Mouse (Mus musculus) embryonic facial prominence, embryonic 13.5 days (tissue): ENCODE measurements at regions not wholly inside any gene's neighbourhood (a gene's known extent, or its start where the extent isn't known, plus 50 kb on each side); places are given as distances from the start of the nearest gene placed in this dataset.

ENCODE experiments used
- ATAC-seq: fragments of 200-750 bp; cut with Nextera tagmentation; 2 replicates; pipeline ENCODE4 v1.8.0; 2017; ENCODE audit warnings: low read depth; ENCODE audit not compliant: insufficient number of reproducible peaks, insufficient read depth, low FRiP score, low TSS enrichment
- H3K27ac ChIP-seq: fragments of 300-500 bp; sonication (generic); 2 replicates; pipeline ENCODE4 v1.5.1; 2015; ENCODE audit warnings: moderate library complexity, mild to moderate bottlenecking, inconsistent platforms
- H3K27me3 ChIP-seq: fragments of 300-500 bp; sonication (generic); 2 replicates; pipeline ENCODE4 v1.6.1; 2015; ENCODE audit warnings: mild to moderate bottlenecking, inconsistent platforms
- H3K36me3 ChIP-seq: fragments of 300-500 bp; sonication (generic); 2 replicates; pipeline ENCODE4 v1.6.1; 2015; ENCODE audit warnings: mild to moderate bottlenecking, inconsistent platforms
- H3K4me1 ChIP-seq: fragments of 300-500 bp; sonication (generic); 2 replicates; pipeline ENCODE4 v1.6.1; 2015; ENCODE audit warnings: inconsistent platforms
- H3K4me2 ChIP-seq: fragments of 300-500 bp; sonication (generic); 2 replicates; pipeline ENCODE4 v1.6.1; 2015; ENCODE audit warnings: moderate library complexity, mild to moderate bottlenecking, inconsistent platforms
- H3K4me3 ChIP-seq: fragments of 300-500 bp; sonication (generic); 2 replicates; pipeline ENCODE4 v1.5.1; 2015; ENCODE audit warnings: mild to moderate bottlenecking, inconsistent platforms
- H3K9ac ChIP-seq: fragments of 300-500 bp; sonication (generic); 2 replicates; pipeline ENCODE4 v1.6.1; 2015; ENCODE audit warnings: mild to moderate bottlenecking, inconsistent platforms
- H3K9me3 ChIP-seq: fragments of 300-500 bp; sonication (generic); 2 replicates; pipeline ENCODE4 v1.6.1; 2016; ENCODE audit warnings: inconsistent platforms
- WGBS: fragments of 180-500 bp; shearing (Covaris S2); methylation state at CpG from one replicate; pipeline ENCODE4 v1.1.7; 2015; ENCODE audit warnings: mixed read lengths; 5-methylcytosine and 5-hydroxymethylcytosine counted together

DNA sequence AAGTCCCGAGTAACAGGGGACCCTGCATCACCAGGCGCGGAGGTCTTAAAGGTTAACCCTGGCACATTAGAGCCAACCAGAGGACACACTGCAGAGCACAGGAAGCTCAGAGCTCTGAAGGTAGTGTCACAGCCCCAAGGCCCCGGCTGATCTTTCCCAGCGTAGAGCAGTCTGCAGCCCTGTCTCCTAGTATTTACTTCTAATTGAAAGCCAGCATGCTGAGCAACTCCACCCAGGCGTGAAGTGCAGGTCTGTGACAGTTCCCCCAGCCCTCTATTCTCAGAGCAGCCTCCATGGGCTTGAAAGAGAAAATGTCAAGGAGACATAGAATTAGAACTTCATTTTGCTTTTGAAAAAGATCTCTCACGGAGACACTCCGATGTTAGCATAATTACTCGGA, 187.0 kb upstream of the Rybp start:
- H3K9me3 ChIP-seq: peaks cover 5% of the 10 kb centered on the region; the same call in 1 of the 2 replicates
- H3K4me3 ChIP-seq: no peak overlapping the region
- 76% methylated on average over 9 of the region's 9 CpGs for WGBS
- H3K36me3 ChIP-seq: no peaks in the 10 kb centered on the region
- no peak for ATAC-seq
- H3K27me3 ChIP-seq: no peaks in the 10 kb centered on the region
- H3K9ac ChIP-seq: no peak overlapping the region
- no peak overlapping the region for H3K27ac ChIP-seq
- no peak overlapping the region for H3K4me2 ChIP-seq
- 0 out of 2 replicates have a peak, but pooled peaks cover under 1% of the 10 kb centered on the region for H3K4me1 ChIP-seq

DNA sequence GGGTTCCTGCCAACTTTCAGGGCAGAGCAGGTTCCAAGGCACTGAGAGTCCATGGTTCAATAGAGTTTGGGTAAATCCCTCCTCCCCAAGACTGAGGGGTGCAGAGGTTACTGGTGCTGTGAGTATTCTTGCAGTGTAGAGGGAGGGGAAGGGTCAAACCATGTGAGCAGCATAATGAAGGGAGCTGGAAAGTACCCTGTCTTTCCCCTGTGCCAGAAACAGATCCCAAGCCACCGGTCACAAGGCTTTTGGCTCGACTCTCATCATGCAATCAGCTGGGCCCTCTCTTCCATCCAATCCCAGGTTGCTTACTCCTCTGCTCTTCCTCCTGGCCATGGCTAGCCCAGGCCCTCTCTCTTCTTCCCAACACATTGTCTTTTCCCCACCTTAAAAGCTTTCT, 182.8 kb upstream of the Rybp start:
- WGBS: 74% methylated on average over 2 of the region's 2 CpGs
- H3K27me3 ChIP-seq: 0 out of 2 replicates have a peak, but pooled peaks cover 9% of the 10 kb centered on the region
- no peak for ATAC-seq

DNA sequence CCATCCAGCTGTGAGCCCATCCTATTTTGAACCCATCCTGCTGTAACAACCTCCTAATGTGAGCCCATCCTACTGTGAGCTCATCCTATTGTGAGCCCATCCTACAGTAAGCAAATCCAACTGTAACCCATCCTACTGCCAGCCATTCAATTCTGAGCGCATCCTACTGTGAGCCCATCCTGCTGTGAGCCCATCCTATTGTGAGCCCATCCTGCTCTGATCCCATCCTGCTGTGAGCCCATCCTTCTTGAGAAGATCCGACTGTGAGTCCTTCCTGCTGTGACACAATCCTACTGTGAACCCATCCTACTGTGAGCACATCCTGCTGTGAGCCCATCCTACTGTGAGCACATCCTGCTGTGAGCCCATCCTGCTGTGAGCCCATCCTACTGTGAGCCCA, 175.5 kb upstream of the Rybp start:
- Histone ChIP-seq H3K4me3 (no peak overlapping the region), H3K9me3 (peaks cover 9% of the 10 kb centered on the region; the same call in 1 of the 2 replicates), H3K9ac (no peak overlapping the region), H3K27me3 (0 out of 2 replicates have a peak, but pooled peaks cover 9% of the 10 kb centered on the region), H3K4me2 (no peak overlapping the region), H3K36me3 (no peaks in the 10 kb centered on the region), H3K4me1 (no peaks in the 10 kb centered on the region), H3K27ac (no peak overlapping the region)
- no peak for ATAC-seq
- WGBS: 75% methylated on average over 2 of the region's 2 CpGs

More for the DNA sequence above, 182.8 kb upstream of the Rybp start:
- Histone ChIP-seq H3K9ac (no peak overlapping the region), H3K4me1 (no peaks in the 10 kb centered on the region), H3K4me2 (no peak overlapping the region), H3K4me3 (no peak overlapping the region), H3K36me3 (no peaks in the 10 kb centered on the region), H3K27ac (no peak overlapping the region), H3K9me3 (peaks cover 5% of the 10 kb centered on the region; the same call in 1 of the 2 replicates)

DNA sequence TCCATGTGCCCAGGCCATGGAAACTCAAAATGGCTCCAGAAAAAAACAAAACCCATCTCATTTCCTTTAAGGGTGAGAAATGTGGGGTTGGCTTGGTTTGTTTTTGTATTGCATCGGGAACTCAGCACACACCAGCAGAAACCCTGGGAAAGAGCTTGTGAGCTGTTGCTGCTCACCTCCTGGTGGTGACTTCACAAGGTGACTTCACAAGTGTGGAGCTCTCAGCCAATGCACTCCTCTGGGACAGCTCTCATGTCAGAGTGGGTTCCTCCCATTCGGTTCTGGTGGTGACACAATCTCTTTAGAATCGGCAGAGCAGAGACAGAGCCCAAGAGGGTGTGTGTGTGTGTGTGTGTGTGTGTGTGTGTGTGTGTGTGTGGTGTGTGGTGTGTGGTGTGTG, 166.1 kb upstream of the Rybp start:
- Histone ChIP-seq H3K9ac (no peak overlapping the region), H3K27me3 (no peaks in the 10 kb centered on the region), H3K4me1 (peaks cover 4% of the 10 kb centered on the region; the same call in 1 of the 2 replicates), H3K4me3 (no peak overlapping the region), H3K27ac (no peak overlapping the region), H3K4me2 (no peak overlapping the region), H3K36me3 (no peaks in the 10 kb centered on the region), H3K9me3 (peaks cover 5% of the 10 kb centered on the region)
- ATAC-seq: no peak
- 88% methylated on average over 3 of the region's 3 CpGs for WGBS

DNA sequence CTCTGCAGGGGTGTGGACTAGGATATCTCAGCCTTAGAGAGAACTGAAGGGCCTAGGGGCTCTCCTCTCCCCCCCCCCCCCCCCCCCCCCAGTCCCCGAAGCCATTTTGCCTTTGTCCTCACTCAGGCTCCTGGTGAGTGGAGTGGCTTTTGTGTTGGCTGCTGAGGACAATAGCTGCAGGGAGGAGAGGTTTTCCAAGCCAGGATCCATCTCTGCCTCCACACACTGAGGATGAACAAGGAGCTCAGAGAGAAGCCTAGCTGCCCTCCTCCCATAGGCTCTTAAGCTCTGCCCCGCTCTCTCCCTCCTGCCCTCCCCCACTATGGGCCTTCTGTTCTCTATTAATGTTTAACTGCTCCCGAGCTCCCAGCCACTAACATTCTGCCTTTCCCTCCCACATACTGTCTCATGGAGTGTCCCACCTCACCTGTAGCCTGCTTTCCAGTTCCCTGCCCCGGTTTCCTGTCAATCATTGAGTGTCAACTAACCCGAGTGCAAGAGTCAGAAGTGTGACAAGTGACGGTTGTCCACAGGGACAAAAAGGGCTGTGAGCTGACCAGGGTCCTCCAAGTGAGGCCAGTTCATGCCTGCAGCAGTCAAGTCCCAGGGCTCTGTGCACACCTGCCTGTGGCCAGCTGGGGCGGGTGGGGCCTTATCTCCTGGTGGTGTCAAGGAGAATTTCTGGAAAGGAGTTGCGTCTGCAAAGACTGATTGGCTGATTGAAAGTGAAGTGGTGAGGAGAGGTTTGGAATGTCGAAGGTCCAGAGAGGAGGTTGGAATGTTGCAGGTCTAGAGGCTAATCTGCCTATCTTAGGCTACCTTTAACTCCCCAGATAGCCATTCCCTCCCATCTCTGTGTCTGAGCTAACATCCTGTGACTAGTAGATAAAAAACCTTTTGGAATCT, 165.1 kb upstream of the Rybp start:
- H3K4me3 ChIP-seq: no peak overlapping the region
- no peak overlapping the region for H3K4me2 ChIP-seq
- 54% methylated on average over 9 of the region's 9 CpGs for WGBS
- no peaks in the 10 kb centered on the region for H3K36me3 ChIP-seq
- peaks cover 5% of the 10 kb centered on the region for H3K9me3 ChIP-seq
- no peak overlapping the region for H3K9ac ChIP-seq
- H3K4me1 ChIP-seq: peaks cover 4% of the 10 kb centered on the region
- no peak for ATAC-seq
- H3K27ac ChIP-seq: no peak overlapping the region
- H3K27me3 ChIP-seq: no peaks in the 10 kb centered on the region

DNA sequence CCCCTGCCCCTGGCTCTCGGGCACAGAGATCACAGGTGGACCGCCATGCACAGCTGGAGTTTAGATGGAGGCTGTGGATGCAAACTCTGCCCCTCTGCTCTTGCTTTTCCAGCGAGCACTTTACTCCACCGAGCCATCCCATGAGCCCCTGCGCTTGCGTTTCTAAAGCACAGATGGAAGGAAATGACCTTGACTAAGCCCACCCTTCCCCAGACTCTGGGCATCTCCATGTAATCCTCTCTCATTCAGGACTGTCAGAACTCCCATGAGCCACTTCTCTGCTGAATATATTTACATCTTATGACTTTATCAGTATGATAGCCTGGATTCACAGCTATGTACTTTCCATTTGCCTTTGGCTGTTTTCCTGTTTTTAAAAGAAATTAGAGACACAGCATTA, 162.8 kb upstream of the Rybp start:
- WGBS: 92% methylated on average over 6 of the region's 6 CpGs

DNA sequence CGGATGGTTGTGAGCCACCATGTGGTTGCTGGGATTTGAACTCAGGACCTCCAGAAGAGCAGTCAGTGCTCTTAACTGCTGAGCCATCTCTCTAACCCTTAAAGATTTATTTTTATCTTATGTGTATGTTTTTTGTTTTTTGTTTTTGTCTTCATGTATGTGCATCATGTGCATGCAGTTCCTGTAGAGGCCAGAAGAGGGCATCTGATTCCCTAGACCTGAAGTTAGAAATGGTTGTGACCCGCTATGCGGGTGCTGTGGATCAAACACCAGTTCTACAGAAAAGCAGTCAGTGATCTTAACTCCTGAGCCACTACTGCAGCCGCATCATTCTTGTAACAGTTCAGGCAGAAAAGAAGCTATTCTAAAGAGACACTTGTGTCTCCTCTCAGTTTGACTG, 161.8 kb upstream of the Rybp start:
- WGBS: 98% methylated on average over 4 of the region's 4 CpGs
- Histone ChIP-seq H3K36me3 (no peaks in the 10 kb centered on the region), H3K27me3 (no peaks in the 10 kb centered on the region), H3K9me3 (peaks cover 5% of the 10 kb centered on the region), H3K9ac (no peak overlapping the region), H3K4me1 (peaks cover 4% of the 10 kb centered on the region), H3K4me2 (no peak overlapping the region), H3K4me3 (no peak overlapping the region), H3K27ac (no peak overlapping the region)
- ATAC-seq: no peak

More for the DNA sequence above, 162.8 kb upstream of the Rybp start:
- H3K27ac ChIP-seq: no peak overlapping the region
- H3K4me2 ChIP-seq: no peak overlapping the region
- peaks cover 5% of the 10 kb centered on the region for H3K9me3 ChIP-seq
- H3K9ac ChIP-seq: no peak overlapping the region
- H3K27me3 ChIP-seq: no peaks in the 10 kb centered on the region
- peaks cover 4% of the 10 kb centered on the region for H3K4me1 ChIP-seq
- H3K36me3 ChIP-seq: no peaks in the 10 kb centered on the region
- H3K4me3 ChIP-seq: no peak overlapping the region
- no peak for ATAC-seq

DNA sequence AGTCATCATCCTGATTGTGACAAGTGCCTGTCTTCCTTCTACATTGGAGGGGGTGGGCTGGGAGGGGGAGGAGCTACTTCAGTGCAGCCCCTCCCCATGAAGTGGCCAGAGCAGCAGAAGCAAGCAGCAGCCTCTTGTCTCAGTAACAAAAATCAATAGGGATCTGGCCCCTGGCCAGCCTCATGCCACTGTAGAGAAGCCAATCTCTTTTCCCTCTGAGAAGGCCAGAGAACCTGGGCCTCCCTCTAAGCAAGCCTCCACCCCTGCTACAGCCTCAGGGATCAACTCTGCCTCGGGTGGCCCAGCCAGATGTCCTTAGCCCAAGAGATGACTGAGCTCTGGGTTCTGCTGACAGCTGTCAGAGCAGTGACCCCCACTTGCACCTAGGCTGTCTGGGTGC, 159.9 kb upstream of the Rybp start:
- 6% methylated on average over 1 of the region's 1 CpGs for WGBS
- Histone ChIP-seq H3K9ac (no peak overlapping the region), H3K27me3 (0 out of 2 replicates have a peak, but pooled peaks cover 5% of the 10 kb centered on the region), H3K4me1 (peaks cover under 1% of the 10 kb centered on the region), H3K36me3 (no peaks in the 10 kb centered on the region), H3K4me2 (no peak overlapping the region), H3K9me3 (peaks cover 5% of the 10 kb centered on the region), H3K4me3 (no peak overlapping the region), H3K27ac (no peak overlapping the region)
- no peak for ATAC-seq

DNA sequence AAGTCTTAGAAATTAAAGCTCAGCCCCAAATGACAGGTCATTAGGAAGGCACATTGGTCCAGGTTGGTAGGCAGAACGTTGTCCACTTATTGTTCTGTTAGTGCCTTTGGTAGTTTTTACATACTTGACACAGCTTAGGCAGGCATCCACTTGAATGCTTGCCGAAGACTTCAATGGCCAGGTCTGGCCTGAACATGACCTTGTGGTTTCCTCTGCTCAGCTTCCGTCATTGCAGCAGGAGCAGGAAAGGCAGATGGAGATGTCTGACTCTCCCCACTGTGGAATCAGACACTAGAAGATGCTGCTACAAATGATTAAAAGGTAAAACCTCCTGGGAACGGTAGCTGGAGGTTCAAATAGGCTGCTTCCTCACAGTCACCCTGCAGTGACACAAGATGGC, 159.5 kb upstream of the Rybp start:
- Histone ChIP-seq H3K4me2 (no peak overlapping the region), H3K9me3 (peaks cover 5% of the 10 kb centered on the region), H3K27ac (no peak overlapping the region), H3K27me3 (0 out of 2 replicates have a peak, but pooled peaks cover 6% of the 10 kb centered on the region), H3K36me3 (no peaks in the 10 kb centered on the region), H3K9ac (no peak overlapping the region), H3K4me1 (no peaks in the 10 kb centered on the region; the same call in 1 of the 2 replicates), H3K4me3 (no peak overlapping the region)
- ATAC-seq: no peak
- 68% methylated on average over 4 of the region's 4 CpGs for WGBS

DNA sequence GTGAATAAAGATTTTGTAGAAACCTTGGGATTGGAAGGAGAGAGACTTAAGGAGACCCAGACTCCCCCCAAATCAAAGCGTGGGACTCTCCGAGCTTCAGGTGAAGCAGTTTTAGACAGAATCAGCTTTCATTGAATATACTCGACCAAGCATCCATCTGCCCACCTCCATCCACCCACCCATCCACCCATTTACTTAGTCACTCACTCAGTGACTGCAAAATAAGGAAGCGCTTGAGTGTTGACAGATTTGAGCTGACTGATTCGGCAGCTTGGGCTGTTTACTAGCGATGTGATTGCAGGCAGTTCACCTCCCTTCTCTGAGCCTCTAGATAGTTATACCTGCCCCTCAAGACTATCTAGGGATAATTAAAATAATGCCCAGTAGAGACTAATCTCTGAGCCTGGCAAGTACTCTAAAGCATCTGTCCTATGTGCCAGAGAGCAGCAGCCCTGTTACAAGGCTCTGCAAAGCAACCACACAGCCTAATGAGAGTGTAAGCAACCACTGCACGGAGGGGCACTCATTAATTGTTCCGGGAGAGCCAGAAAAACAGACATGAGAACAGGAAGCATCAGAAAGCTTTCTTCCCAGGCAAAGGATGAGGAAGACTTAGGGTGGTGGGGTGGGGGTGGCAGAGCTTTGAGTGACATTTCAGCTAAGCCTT, 151.9 kb upstream of the Rybp start:
- Histone ChIP-seq H3K27ac (no peak overlapping the region), H3K4me2 (peak overlapping the region; percentile 60), H3K36me3 (no peaks in the 10 kb centered on the region), H3K27me3 (peaks cover 48% of the 10 kb centered on the region), H3K9ac (peak overlapping the region; percentile 49; the same call in 1 of the 2 replicates), H3K4me3 (peak overlapping the region; percentile 30), H3K4me1 (peaks cover 17% of the 10 kb centered on the region), H3K9me3 (no peaks in the 10 kb centered on the region)
- no peak for ATAC-seq
- 7% methylated on average over 8 of the region's 8 CpGs for WGBS

DNA sequence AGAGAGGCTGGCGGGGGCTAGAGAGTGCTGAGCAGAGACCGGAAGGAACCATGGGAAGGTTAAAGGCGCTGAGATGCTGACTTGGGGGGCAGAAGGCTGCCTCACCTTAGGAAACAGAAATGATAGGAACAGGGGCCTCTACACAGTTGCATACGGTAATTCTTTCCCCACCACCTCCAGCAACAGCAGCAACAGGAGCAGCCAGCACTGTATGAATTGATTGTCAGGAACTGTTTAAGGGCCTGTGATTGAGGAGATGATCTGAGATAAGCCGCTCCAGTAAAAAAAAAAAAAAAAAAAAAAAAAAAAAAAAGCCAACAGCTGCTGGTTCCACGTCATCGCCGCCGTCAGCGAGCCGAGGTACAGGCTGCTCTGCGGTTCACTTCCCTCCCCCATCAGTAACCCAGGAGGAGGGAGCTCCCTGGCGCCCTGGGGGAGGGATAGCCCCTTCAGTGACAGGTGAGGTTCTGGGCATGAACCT, 151.3 kb upstream of the Rybp start:
- 0% methylated on average over 12 of the region's 13 CpGs for WGBS
- peaks cover 52% of the 10 kb centered on the region for H3K27me3 ChIP-seq
- no peak for ATAC-seq

More for the DNA sequence above, 151.3 kb upstream of the Rybp start:
- Histone ChIP-seq H3K27ac (no peak overlapping the region), H3K4me1 (peaks cover 19% of the 10 kb centered on the region), H3K9me3 (no peaks in the 10 kb centered on the region), H3K4me2 (peak overlapping the region; percentile 60), H3K4me3 (peak overlapping the region; percentile 30), H3K36me3 (no peaks in the 10 kb centered on the region), H3K9ac (0 out of 2 replicates have a peak overlapping the region, but pooled peaks have one; percentile 41)
